Mouse (Mus musculus): ENCODE results near the gene Rtbdn.

Rtbdn gene

GRCm38 (mm10) chr8:84963952-84964351 is 17.2 kb downstream of the Rtbdn start:
- DNase-seq = no peak

DNA sequence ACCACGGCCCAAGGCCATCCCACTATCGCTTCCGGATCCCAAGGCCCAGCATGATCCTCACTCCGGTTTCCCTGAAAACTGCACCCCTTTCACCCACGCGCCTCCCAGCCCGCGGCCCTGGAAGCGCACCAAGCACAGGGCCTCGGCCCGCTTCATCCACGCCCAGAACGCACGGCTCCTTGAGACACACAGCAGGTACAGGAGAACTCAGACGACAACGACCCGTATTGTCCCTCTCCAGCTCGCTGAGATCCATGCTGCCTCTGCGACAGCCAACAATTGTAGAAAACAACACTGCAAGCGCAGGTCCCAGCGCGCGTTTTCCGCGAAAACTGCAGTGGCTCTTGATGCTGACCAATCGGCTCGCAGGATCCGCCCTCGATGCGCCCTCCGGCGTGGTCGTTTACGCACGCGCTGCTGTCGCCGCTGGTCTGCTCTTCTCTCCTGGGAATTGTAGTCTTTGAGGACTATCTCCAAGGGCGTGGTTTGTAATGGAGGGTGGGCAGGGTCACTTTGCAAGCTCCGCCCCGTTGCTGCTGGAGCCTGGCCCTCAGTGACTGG is 19.0 kb downstream of the Rtbdn start:
- DNase-seq = peak; percentile 96

DNA sequence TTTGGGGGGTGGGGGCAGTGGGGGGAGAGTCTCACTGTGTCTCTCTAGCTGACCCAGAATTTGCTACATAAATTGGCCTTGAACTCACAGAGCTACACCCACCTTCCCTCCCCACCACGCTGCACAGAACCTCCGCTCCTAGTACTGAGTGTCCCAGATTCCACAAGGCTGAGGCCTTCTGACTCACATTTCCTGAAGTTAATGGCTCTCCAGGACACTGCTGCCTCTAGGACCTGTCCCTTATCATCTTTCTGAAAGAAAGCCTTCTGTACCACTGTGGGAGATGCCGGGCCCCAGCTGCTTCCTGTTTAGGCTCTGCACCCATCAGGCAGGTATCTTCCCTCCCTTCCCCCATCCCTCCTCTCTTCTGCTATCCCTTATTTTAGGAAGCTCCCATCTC is 19.8 kb downstream of the Rtbdn start:
- peak; percentile 56 for DNase-seq

GRCm38 (mm10) chr8:84967532-84968304 is 20.9 kb downstream of the Rtbdn start:
- DNase-seq = no peak

GRCm38 (mm10) chr8:84968650-84969049 is 21.9 kb downstream of the Rtbdn start:
- no peak for DNase-seq

DNA sequence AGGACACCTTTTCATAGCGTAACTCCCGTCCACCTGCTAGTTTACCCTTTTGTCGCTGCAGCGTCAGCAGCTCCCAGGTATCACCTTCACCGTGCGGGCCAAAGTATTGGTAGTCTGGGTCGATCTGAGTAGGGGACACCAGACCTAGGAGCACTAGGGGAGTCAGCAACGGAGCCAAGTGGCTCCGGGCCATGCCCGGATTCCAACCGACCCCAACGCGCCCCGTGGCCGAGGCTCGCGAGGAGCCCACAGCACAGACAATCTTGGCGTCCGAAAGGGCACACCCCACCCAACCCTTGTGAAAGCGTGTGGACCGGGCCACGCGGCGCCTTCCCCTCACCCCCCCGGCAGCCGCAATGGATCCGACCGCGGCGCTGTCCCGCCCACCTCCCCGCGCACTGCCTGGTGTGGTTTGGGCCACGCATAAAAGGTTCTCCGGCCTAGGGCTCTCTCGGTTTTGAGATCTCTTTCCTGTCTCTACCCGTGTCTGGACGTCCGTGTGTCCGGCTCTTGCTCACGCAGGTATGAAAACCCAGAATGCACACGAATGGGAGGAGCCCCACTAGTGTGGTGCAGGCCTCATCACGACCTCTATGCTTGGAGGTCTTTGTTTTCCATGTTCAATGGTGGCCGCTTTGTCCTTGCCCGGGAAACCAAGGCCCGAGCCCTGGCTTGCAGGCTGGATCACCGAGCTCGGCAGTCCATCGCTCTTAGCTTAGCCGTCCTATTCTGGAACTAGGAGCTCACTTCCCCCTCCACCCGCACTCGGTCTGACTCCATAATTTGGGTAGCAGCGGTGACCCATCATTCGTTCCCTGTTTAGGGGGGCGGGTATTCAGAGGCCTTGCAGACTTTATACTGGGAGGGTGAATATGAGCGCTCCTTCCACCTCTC is 22.7 kb downstream of the Rtbdn start, which contains the start of the genes Gm49661, Prdx2 and Rnaseh2a:
Gene Gm49661 (minus strand): TSS at position 193 of the 894 bp plus-strand sequence.
Gene Prdx2 (plus strand): TSS at position 347 of the 894 bp plus-strand sequence.
Gene Rnaseh2a (minus strand): TSS at position 527 of the 894 bp plus-strand sequence.
- peak; percentile 78 for DNase-seq

- DNase-seq = peak; percentile 47
Measured at GRCm38 (mm10) chr8:84970135-84970790, 23.5 kb downstream of the Rtbdn start.

DNA sequence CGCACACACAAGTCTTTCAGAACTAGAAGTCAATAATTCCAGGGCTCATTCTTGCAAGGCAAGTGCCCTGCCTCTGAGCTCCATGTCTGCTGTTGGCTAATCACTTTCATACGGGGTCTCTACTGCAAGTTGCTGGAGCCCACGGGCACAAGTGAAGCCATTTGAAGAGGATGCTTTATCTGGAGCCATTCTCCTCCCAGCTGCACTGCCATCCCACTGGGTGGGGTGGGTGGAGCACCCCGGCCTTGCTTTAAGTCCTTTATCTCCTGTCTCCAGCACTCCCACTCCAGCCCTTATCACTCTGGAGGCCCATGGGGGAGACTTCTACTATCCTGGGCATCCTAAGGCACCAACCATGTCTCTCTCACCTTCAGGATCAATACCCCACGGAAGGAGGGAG is 24.1 kb downstream of the Rtbdn start:
- DNase-seq = peak; percentile 42

- DNase-seq = no peak
Measured at GRCm38 (mm10) chr8:84973079-84973478, 26.3 kb downstream of the Rtbdn start.

- peak; percentile 76 for DNase-seq
Measured at GRCm38 (mm10) chr8:84973803-84974542, 27.2 kb downstream of the Rtbdn start.

DNA sequence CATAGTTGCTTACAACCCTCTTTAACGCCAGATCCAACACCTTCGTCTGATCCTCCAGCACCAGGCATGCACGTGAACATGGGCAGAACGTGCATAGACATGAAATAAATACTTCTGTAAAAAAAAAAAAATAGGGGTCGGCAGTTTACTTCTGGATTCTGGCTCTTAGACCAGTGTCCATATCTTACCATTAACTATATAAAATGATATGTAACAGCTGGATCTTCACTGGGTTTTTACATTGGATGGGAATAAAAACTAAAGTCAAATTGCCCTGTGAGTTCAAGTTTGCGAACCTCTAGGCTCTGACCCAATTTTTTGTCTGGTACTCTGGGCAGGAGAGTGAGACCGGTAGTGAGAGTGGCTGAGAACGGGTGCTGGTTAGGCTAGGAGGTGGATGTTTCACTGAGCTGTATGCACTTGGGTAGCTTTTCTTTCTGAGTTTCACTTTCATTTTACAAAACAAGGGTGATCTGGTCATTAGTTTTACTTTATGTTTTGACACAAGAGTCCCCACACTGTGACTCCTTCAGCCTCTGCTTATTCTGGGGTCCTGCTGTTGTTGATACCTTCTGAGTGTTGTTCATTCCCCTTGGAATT is 27.9 kb downstream of the Rtbdn start:
- peak; percentile 50 for DNase-seq

- DNase-seq = peak; percentile 73
Measured at GRCm38 (mm10) chr8:84975434-84975833, 28.6 kb downstream of the Rtbdn start.

GRCm38 (mm10) chr8:84976031-84976762 is 29.4 kb downstream of the Rtbdn start:
- DNase-seq = peak; percentile 95

GRCm38 (mm10) chr8:84976763-84977434 is 30.1 kb downstream of the Rtbdn start:
- peak; percentile 68 for DNase-seq

DNA sequence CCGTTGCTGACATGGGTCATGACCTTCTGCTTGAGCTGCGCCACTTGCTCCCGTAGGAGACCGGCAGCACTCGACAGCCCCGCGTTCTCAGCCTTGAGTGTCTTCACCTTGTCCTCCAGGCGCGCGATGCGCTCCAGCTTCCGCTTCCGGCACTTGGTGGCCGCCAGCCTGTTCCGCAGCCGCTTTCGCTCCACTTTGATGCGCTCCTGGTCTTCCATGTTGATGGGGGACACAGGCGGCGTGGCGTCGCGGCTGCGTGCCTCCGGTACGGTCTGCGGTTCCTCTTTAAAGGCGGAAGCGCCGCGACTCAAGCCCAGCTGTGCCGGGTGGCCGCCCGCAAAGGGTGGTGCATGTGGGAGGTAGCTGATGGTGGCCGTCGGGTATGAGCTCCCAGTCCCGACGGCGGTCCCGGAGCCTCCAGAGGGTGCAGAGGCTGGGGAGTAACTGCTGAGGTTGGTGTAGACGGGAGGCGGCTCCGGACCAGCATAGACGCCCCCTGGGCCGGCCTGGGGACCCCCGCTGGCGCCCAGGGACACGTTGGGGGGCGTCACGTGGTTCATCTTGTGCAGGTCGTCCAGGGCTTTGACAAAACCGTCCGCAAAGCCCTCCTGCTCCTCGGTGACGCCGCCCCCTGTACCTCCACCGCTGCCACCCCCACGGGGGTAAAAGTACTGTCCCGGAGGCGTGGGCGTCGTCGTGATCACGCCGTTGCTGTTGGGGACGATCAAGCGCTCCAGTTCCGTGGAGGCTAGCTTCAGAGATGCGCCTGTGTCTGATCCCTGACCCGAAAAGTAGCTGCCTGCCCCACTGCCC is 30.9 kb downstream of the Rtbdn start:
- peak; percentile 72 for DNase-seq

GRCm38 (mm10) chr8:84978248-84978940 is 31.6 kb downstream of the Rtbdn start, which contains the start of gene Junb:
Junb (minus strand) TSS chr8:84978718.
- peak; percentile 91 for DNase-seq

GRCm38 (mm10) chr8:84979599-84980421 is 33.0 kb downstream of the Rtbdn start:
- peak; percentile 91 for DNase-seq

Data from cerebellum, adult 9-10 months (tissue).